ENCODE assay signal across 20 mouse cellular contexts in the genomic region with DNA sequence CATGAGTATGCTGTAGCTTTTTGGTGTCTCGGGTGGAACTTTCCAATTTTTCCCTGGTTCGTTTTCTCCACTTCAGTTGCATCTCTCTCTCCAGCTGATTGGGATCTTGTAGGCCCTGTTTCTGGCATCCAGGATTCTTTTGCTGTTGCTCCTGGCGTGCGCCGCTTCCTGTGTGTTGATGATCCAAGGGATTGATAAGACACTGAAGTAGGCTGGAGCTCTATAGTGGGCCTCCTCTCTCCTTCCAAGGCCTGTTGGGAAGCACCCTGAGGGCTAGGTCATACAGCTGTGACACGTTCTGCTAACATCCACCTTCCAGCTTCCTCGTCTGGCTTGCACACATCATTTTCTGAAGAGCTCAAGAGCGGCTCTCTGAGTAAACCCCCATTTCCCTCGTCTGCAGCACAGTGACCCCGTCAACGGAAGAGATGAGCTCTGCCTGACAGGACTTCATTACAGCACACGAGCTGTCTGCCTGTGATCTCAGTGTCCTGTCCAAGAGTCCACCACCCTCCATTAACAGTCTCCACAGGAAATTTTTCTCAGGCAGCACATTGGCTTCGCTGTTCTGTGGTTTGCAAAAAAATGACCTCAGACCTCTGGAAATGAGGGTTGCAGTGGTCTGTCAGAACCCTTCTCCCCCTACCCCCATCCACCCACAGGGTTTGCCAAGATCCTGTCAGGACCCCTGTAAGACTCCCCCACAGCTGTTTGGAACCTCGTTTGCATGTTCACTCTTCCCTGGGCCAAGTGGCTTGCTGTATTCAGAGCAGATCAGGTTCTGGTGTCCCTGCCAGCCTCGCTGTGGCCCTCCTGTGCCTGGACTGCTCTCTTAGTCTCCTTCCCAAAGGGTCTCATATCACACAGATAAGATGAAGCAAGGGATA. TPM values are rescaled to one million over a fixed set of nuclear protein-coding genes. Genes with fewer than 3 reads are reported as not detected.
A peak's percentile ranks its signal among the peaks of the same experiment; 100 is the strongest.
DNase-seq lines count a peak whose midpoint lies in the region; ATAC-seq lines count a peak whose summit lies in the region.
"Had no signal": no experiment of that assay in that cellular context is flagged by ENCODE, and none has a peak within 500 bp of the region (broad histone marks: within the 10 kb centered on the region; RNA-seq: fewer than 3 reads in every experiment).

No protein-coding gene starts in this region.

- peak; percentile 35; the same call in 1 of the 2 replicates for ATAC-seq in forebrain, embryonic 15.5 days (replicated peaks)
- ATAC-seq: CD4-positive, CD25-positive, alpha-beta regulatory T cell, adult 4 months had no signal

- 66% methylated on average over 15 of the region's 15 CpGs for WGBS in forebrain, embryonic 15.5 days

- no peak overlapping the region for H3K4me2 ChIP-seq in forebrain, embryonic 15.5 days (replicated peaks)
- H3K4me2 ChIP-seq: heart, embryonic 11.5 days; neural tube, embryonic 15.5 days had no signal

- intact Hi-C loops in heart, postnatal 25 days (cut with DNase I): no loop called here

- peaks cover 33% of the 10 kb centered on the region for H3K4me1 ChIP-seq in forebrain, embryonic 15.5 days

- DNase-seq in kidney, adult 9 months: peak; percentile 18
- DNase-seq in kidney, adult 18-20 months: no peak
- DNase-seq in lung, postnatal 10 days: peak; percentile 12
- no peak for DNase-seq in lung, adult 18-20 months
- peak; percentile 20 for DNase-seq in kidney, postnatal 14 days
- no peak for DNase-seq in heart, postnatal 25 days (ENCODE audit: low spot score)
- no peak for DNase-seq in urinary bladder, adult 2 months (ENCODE audit: low spot score)
- DNase-seq: adrenal gland, adult 8-10 months; cerebellum, adult 8-10 months; gastrocnemius, postnatal 14 days; heart, postnatal 36 days; retina, postnatal 1 day; thymus, postnatal 36 days had no signal

- no peak overlapping the region for H3K9ac ChIP-seq in forebrain, embryonic 15.5 days (replicated peaks)
- H3K9ac ChIP-seq: neural tube, embryonic 15.5 days had no signal

- no peaks in the 10 kb centered on the region for H3K9me3 ChIP-seq in forebrain, embryonic 15.5 days
- H3K9me3 ChIP-seq: neural tube, embryonic 15.5 days had no signal

- no peak overlapping the region for H3K4me3 ChIP-seq in forebrain, embryonic 15.5 days
- H3K4me3 ChIP-seq: neural tube, embryonic 15.5 days had no signal

- peak overlapping the region; percentile 24; the same call in 1 of the 2 replicates for H3K27ac ChIP-seq in forebrain, embryonic 15.5 days (replicated peaks)
- H3K27ac ChIP-seq: kidney, postnatal 0 days; macrophage; neural tube, embryonic 15.5 days had no signal

- H3K36me3 ChIP-seq in forebrain, embryonic 15.5 days: no peaks in the 10 kb centered on the region
- H3K36me3 ChIP-seq: neural tube, embryonic 15.5 days had no signal

- no peaks in the 10 kb centered on the region for H3K27me3 ChIP-seq in forebrain, embryonic 15.5 days
- H3K27me3 ChIP-seq: neural tube, embryonic 15.5 days had no signal

RNA-seq across cellular contexts. Expression of gene Sema5b, which starts 14.9 kb away (rescaled TPM):
- 31.5 and 34.0 TPM in 2 replicates for polyA plus RNA-seq in forebrain, embryonic 15.5 days (2015; fragmentation: Nextera tagmentation; extraction: Ambion mirVana)
- total RNA-seq in heart, postnatal 25 days (2021): 1 to 10 TPM in 1 of 2 experiments, under 1 TPM in 1; 0.91 to 1.1 TPM
- polyA plus RNA-seq in urinary bladder, adult 2 months (2012; rRNA removed): 0.59 and 1.9 TPM in 2 replicates
- total RNA-seq: MEL had no signal
- polyA plus RNA-seq: CD4-positive, CD25-positive, alpha-beta regulatory T cell, adult 4 months; macrophage had no signal

Comparison
In these comparisons a context has a peak if more than half of its experiments do, and no peak if none do; other contexts are left out.
1. DNase-seq: peak in kidney, adult 9 months (single experiment), lung, postnatal 10 days (single experiment) and kidney, postnatal 14 days (single experiment); none in kidney, adult 18-20 months (single experiment), lung, adult 18-20 months (0 of 2), heart, postnatal 25 days (single experiment) and urinary bladder, adult 2 months (single experiment).
2. RNA of gene Sema5b, which starts 14.9 kb away (polyA plus RNA-seq): 31.5 to 34.0 TPM in forebrain, embryonic 15.5 days; 0.59 to 1.9 TPM in urinary bladder, adult 2 months; every median in the first group is over 10 times any median in the second.